Mouse (Mus musculus) MEL (cell line): ENCODE results near the gene Cp. TPM values are rescaled to one million over a fixed set of nuclear protein-coding genes. Genes with fewer than 3 reads are reported as not detected.

ENCODE experiments used
- DNase-seq: peaks from one replicate; pipeline ENCODE4 v3.0.0; 2011; ENCODE audit warnings: low read depth, low spot score
- H3K27ac ChIP-seq: 2 replicates; pipeline ENCODE4 v1.5.1; 2012; ENCODE audit warnings: low read depth, mild to moderate bottlenecking, control low read depth, low read length, moderate library complexity; ENCODE audit not compliant: control insufficient read depth
- H3K27me3 ChIP-seq, 2 experiments: fragments of 150-350 bp in 1 of 2; sonication (generic) in 1 of 2; 2 replicates each; pipeline ENCODE4 v1.6.1; 2012; ENCODE audit warnings: low read length in 2 of 2, mild to moderate bottlenecking in 2 of 2, improper control_type of control experiment in 1 of 2, moderate library complexity in 1 of 2; ENCODE audit not compliant: insufficient read depth in 2 of 2, control insufficient read depth in 1 of 2
- H3K36me3 ChIP-seq, 2 experiments: 2 replicates each; pipeline ENCODE4 v1.6.1; 2012 to 2014; ENCODE audit warnings: low read length in 2 of 2, improper control_type of control experiment in 1 of 2, inconsistent platforms in 1 of 2, mild to moderate bottlenecking in 1 of 2; ENCODE audit not compliant: insufficient read depth in 2 of 2, control insufficient read depth in 1 of 2
- H3K4me1 ChIP-seq, 2 experiments: fragments of 150-350 bp in 1 of 2; sonication (generic) in 1 of 2; 2 replicates each; pipeline ENCODE4 v1.6.1; 2012; ENCODE audit warnings: low read length in 2 of 2, improper control_type of control experiment in 1 of 2, mild to moderate bottlenecking in 1 of 2; ENCODE audit not compliant: insufficient read depth in 2 of 2, control insufficient read depth in 1 of 2
- H3K4me3 ChIP-seq, 2 experiments: fragments of 150-350 bp in 1 of 2; sonication (generic) in 1 of 2; 2 replicates each; pipeline ENCODE4 v1.5.1; 2012; ENCODE audit warnings: low read depth in 2 of 2, low read length in 2 of 2, mild to moderate bottlenecking in 2 of 2, moderate library complexity in 2 of 2, control low read depth in 1 of 2, improper control_type of control experiment in 1 of 2; ENCODE audit not compliant: control insufficient read depth in 1 of 2, insufficient read depth in 1 of 2
- H3K79me2 ChIP-seq: 2 replicates; pipeline ENCODE4 v1.6.1; 2012; ENCODE audit warnings: mild to moderate bottlenecking, low read length, moderate library complexity; ENCODE audit not compliant: control insufficient read depth, poor library complexity, insufficient read depth
- H3K9ac ChIP-seq: 2 replicates; pipeline ENCODE4 v1.6.1; 2012; ENCODE audit warnings: low read depth, mild to moderate bottlenecking, control low read depth, low read length, moderate library complexity; ENCODE audit not compliant: control insufficient read depth, poor library complexity, severe bottlenecking
- H3K9me3 ChIP-seq: fragments of 150-350 bp; sonication (generic); replicated peaks from 2 replicates; pipeline ENCODE4 v1.6.1; 2012; ENCODE audit warnings: mild to moderate bottlenecking, low read length, improper control_type of control experiment, moderate library complexity; ENCODE audit not compliant: insufficient read depth
- BHLHE40 ChIP-seq: IDR thresholded peaks from 2 replicates; pipeline ENCODE4 v1.6.1; 2012; ENCODE audit warnings: low read depth, mild to moderate bottlenecking, inconsistent platforms, low read length, improper control_type of control experiment, borderline replicate concordance
- CHD1 ChIP-seq: IDR thresholded peaks from 2 replicates; pipeline ENCODE4 v1.6.1; 2012; ENCODE audit warnings: low read depth, mild to moderate bottlenecking, inconsistent platforms, low read length, improper control_type of control experiment
- CHD2 ChIP-seq: IDR thresholded peaks from 2 replicates; pipeline ENCODE4 v1.6.1; 2011; ENCODE audit warnings: low read length, improper control_type of control experiment
- JUND ChIP-seq: IDR thresholded peaks from 2 replicates; pipeline ENCODE4 v1.6.1; 2011; ENCODE audit warnings: low read depth, mild to moderate bottlenecking, improper control_type of control experiment, low read length
- KAT2A ChIP-seq: conservative IDR thresholded peaks from 2 replicates; pipeline ENCODE4 v1.6.1; 2012; ENCODE audit warnings: low read depth, low read length, improper control_type of control experiment, inconsistent platforms
- MAFK ChIP-seq: IDR thresholded peaks from 2 replicates; pipeline ENCODE4 v1.6.1; 2011; ENCODE audit warnings: low read depth, mild to moderate bottlenecking, low read length, improper control_type of control experiment, borderline replicate concordance
- MAX ChIP-seq: IDR thresholded peaks from 2 replicates; pipeline ENCODE4 v1.6.1; 2011; ENCODE audit warnings: low read length, improper control_type of control experiment
- MEF2A ChIP-seq: IDR thresholded peaks from 2 replicates; pipeline ENCODE4 v1.6.1; 2014; ENCODE audit warnings: low read depth, mild to moderate bottlenecking, inconsistent platforms, low read length, improper control_type of control experiment; ENCODE audit not compliant: poor library complexity, insufficient replicate concordance, severe bottlenecking; ENCODE audit errors: extremely low read depth
- MXI1 ChIP-seq: IDR thresholded peaks from 2 replicates; pipeline ENCODE4 v1.6.1; 2011; ENCODE audit warnings: mild to moderate bottlenecking, low read depth, low read length, improper control_type of control experiment
- MYC ChIP-seq: IDR thresholded peaks from 2 replicates; pipeline ENCODE4 v1.6.1; 2011; ENCODE audit warnings: low read depth, mild to moderate bottlenecking, low read length, improper control_type of control experiment, moderate library complexity
- NELFE ChIP-seq: IDR thresholded peaks from 2 replicates; pipeline ENCODE4 v1.6.1; 2011; ENCODE audit warnings: low read depth, low read length, improper control_type of control experiment
- POLR2A ChIP-seq, 2 experiments: IDR thresholded peaks; 2 replicates each; pipeline ENCODE4 v1.6.1; 2011 to 2012; ENCODE audit warnings: low read length in 2 of 2, mild to moderate bottlenecking in 2 of 2, control low read depth in 1 of 2, improper control_type of control experiment in 1 of 2, low read depth in 1 of 2, moderate library complexity in 1 of 2; ENCODE audit not compliant: control insufficient read depth in 1 of 2, insufficient read depth in 1 of 2, poor library complexity in 1 of 2
- POLR2AphosphoS5 ChIP-seq: IDR thresholded peaks from 2 replicates; pipeline ENCODE4 v1.6.1; 2012; ENCODE audit warnings: low read depth, borderline replicate concordance, mild to moderate bottlenecking, inconsistent platforms, low read length, moderate library complexity, mixed read lengths
- RCOR1 ChIP-seq: IDR thresholded peaks from 2 replicates; pipeline ENCODE4 v1.6.1; 2012; ENCODE audit warnings: low read depth, mild to moderate bottlenecking, inconsistent platforms, low read length, improper control_type of control experiment
- SIN3A ChIP-seq: IDR thresholded peaks from 2 replicates; pipeline ENCODE4 v1.6.1; 2012; ENCODE audit warnings: low read length, improper control_type of control experiment, inconsistent platforms
- TBP ChIP-seq: IDR thresholded peaks from 2 replicates; pipeline ENCODE4 v1.8.0; 2011; ENCODE audit warnings: low read depth, low read length, improper control_type of control experiment
- UBTF ChIP-seq: IDR thresholded peaks from 2 replicates; pipeline ENCODE4 v1.6.1; 2012; ENCODE audit warnings: low read depth, mild to moderate bottlenecking, inconsistent platforms, low read length, improper control_type of control experiment, moderate library complexity, borderline replicate concordance; ENCODE audit not compliant: insufficient read depth
- USF1 ChIP-seq: IDR thresholded peaks from 2 replicates; pipeline ENCODE4 v1.6.1; 2014; ENCODE audit warnings: low read depth, mild to moderate bottlenecking, inconsistent platforms, low read length, improper control_type of control experiment, moderate library complexity
- USF2 ChIP-seq, 2 experiments: IDR thresholded peaks; 2 replicates each; pipeline ENCODE4 v1.6.1; 2011 to 2012; ENCODE audit warnings: improper control_type of control experiment in 2 of 2, low read length in 2 of 2, borderline replicate concordance in 1 of 2, inconsistent platforms in 1 of 2, low read depth in 1 of 2, mild to moderate bottlenecking in 1 of 2; ENCODE audit not compliant: insufficient read depth in 1 of 2
- ZMIZ1 ChIP-seq: IDR thresholded peaks from 2 replicates; pipeline ENCODE4 v1.6.1; 2012; ENCODE audit warnings: low read depth, mild to moderate bottlenecking, inconsistent platforms, low read length, improper control_type of control experiment, moderate library complexity
- polyA plus RNA-seq, 2 experiments: library from polyadenylated mRNA; stranded (reverse) in 1 of 2; unstranded in 1 of 2; fragments of >175 nt in 1 of 2; fragments of >200 nt in 1 of 2; gene quantifications; 2 replicates each; pipeline versions ENCODE4 v1.2.1 to v1.2.4; 2012; ENCODE audit warnings: low replicate concordance in 2 of 2, low read depth in 1 of 2; ENCODE audit not compliant: insufficient read length in 2 of 2, insufficient read depth in 1 of 2, missing spikeins in 1 of 2
- total RNA-seq: library from RNA; depleted of rRNA; stranded (reverse); fragments of 300-350 nt; gene quantifications from 2 replicates; pipeline ENCODE4 v1.2.3, GENCODE M21; 2012

The Cp gene
- total and polyA plus RNA-seq, 3 experiments, result 0.04 TPM; not detected in 2

- H3K4me1 ChIP-seq, result no peaks in the 10 kb centered on the region
- no peak for DNase-seq
- TF ChIP-seq CHD1, result no peak
- TF ChIP-seq USF1, result no peak
- TF ChIP-seq BHLHE40, result no peak
- TF ChIP-seq ZMIZ1, result no peak
- TF ChIP-seq KAT2A, result no peak
- TF ChIP-seq JUND, result no peak
- no peak for TF ChIP-seq POLR2A (IDR thresholded peaks at IDR 0.05; ENCODE audit: control insufficient read depth in 1 of 2, insufficient read depth in 1 of 2, low read depth in 1 of 2, low read length in 2 of 2, poor library complexity in 1 of 2)
- no peak for TF ChIP-seq RCOR1
- TF ChIP-seq TBP, result no peak
- no peak for TF ChIP-seq SIN3A
- TF ChIP-seq MAX, result no peak
- no peak for TF ChIP-seq POLR2AphosphoS5
- TF ChIP-seq, all 39 proteins: peak for 0
- Histone ChIP-seq H3K27me3 (peaks cover 2 to 3% of the 10 kb centered on the region in 2 experiments), H3K9me3 (no peaks in the 10 kb centered on the region), H3K9ac (no peak overlapping the region), H3K27ac (no peak overlapping the region), H3K36me3 (no peaks in the 10 kb centered on the region), H3K4me3 (no peak overlapping the region), H3K79me2 (no peaks in the 10 kb centered on the region)
Measured at GRCm38 (mm10) chr3:19964625-19965188, 7.9 kb downstream of the Cp start.

DNA sequence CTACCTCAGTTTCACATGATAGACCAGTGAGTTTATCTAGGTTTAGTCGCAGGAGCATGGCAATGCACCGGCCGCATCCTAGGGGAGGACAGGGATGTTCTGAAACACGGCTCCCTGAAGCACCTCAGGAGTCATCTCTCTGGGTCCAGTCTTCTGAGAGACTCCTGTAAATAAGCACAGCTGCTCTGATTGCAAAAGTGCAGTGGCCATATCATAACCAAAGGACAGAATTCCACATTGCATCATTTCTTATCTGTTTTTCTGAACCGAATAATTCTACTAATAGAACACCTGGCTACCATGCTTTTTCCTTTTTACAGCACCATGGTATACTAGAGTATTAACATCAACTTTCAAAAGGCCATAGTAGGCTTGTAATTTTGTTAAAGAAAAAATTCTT, 8.4 kb downstream of the Cp start:
- Histone ChIP-seq H3K4me3 (no peak overlapping the region), H3K79me2 (no peaks in the 10 kb centered on the region), H3K9ac (no peak overlapping the region), H3K9me3 (no peaks in the 10 kb centered on the region), H3K36me3 (no peaks in the 10 kb centered on the region), H3K27me3 (peaks cover 2 to 3% of the 10 kb centered on the region in 2 experiments), H3K27ac (no peak overlapping the region), H3K4me1 (no peaks in the 10 kb centered on the region)
- TF ChIP-seq KAT2A, result no peak
- no peak for TF ChIP-seq NELFE
- TF ChIP-seq MYC, result no peak
- TF ChIP-seq USF2 (IDR thresholded peaks at IDR 0.05; ENCODE audit: borderline replicate concordance in 1 of 2, insufficient read depth in 1 of 2, low read depth in 1 of 2, low read length in 2 of 2), result no peak
- TF ChIP-seq CHD2, result no peak
- no peak for TF ChIP-seq MXI1
- TF ChIP-seq MAFK, result no peak
- no peak for TF ChIP-seq RCOR1
- no peak for TF ChIP-seq MEF2A
- TF ChIP-seq ZMIZ1, result no peak
- no peak for TF ChIP-seq UBTF
- no peak for DNase-seq
